12 mouse cellular contexts compared by ENCODE assay signal in genomic region chr11:116376945-116377661, GRCm38 (mm10). TPM values are rescaled to one million over a fixed set of nuclear protein-coding genes. Genes with fewer than 3 reads are reported as not detected.
DNase-seq lines count a peak whose midpoint lies in the region; ATAC-seq lines count a peak whose summit lies in the region.
"Had no signal": no experiment of that assay in that cellular context is flagged by ENCODE, and none has a peak within 500 bp of the region (broad histone marks: within the 10 kb centered on the region; RNA-seq: fewer than 3 reads in every experiment).

No protein-coding gene starts in this region.

- H3K9me3 ChIP-seq in kidney, embryonic 15.5 days (replicated peaks) = no peaks in the 10 kb centered on the region
- H3K9me3 ChIP-seq: heart, embryonic 15.5 days; limb, embryonic 12.5 days had no signal

- no peaks in the 10 kb centered on the region for H3K4me1 ChIP-seq in kidney, embryonic 15.5 days
- H3K4me1 ChIP-seq: heart, embryonic 15.5 days; limb, embryonic 12.5 days had no signal

- DNase-seq in kidney, adult 9 months = no peak
- DNase-seq in 416B (ENCODE audit: low read depth) (peak; percentile 84), adipocyte (ENCODE audit: low spot score) (no peak)
- DNase-seq in naive thymus-derived CD4-positive, alpha-beta T cell, adult 2 months (ENCODE audit: low read depth) = peak; percentile 87
- DNase-seq in frontal cortex, postnatal 10 days (ENCODE audit: low spot score in 2 of 2) = no peak
- no peak for DNase-seq in cerebellum, postnatal 14 days

- WGBS in kidney, embryonic 15.5 days = 65% methylated on average over 7 of the region's 7 CpGs

- H3K4me3 ChIP-seq in kidney, embryonic 15.5 days (replicated peaks) = no peak overlapping the region
- H3K4me3 ChIP-seq: heart, embryonic 15.5 days; layer of hippocampus, adult 2 months; limb, embryonic 12.5 days had no signal

- H3K27ac ChIP-seq in kidney, embryonic 15.5 days = 0 out of 2 replicates have a peak overlapping the region, but pooled peaks have one; percentile 51
- H3K27ac ChIP-seq: heart, embryonic 15.5 days; hindbrain, postnatal 0 days; layer of hippocampus, adult 2 months; limb, embryonic 12.5 days had no signal

- H3K9ac ChIP-seq in kidney, embryonic 15.5 days = no peak overlapping the region
- H3K9ac ChIP-seq: heart, embryonic 15.5 days; limb, embryonic 12.5 days had no signal

- H3K4me2 ChIP-seq in kidney, embryonic 15.5 days = no peak overlapping the region
- H3K4me2 ChIP-seq: heart, embryonic 15.5 days; limb, embryonic 12.5 days had no signal

- no peaks in the 10 kb centered on the region for H3K27me3 ChIP-seq in kidney, embryonic 15.5 days
- H3K27me3 ChIP-seq: heart, embryonic 15.5 days; limb, embryonic 12.5 days had no signal

- ATAC-seq in kidney, embryonic 15.5 days (replicated peaks; ENCODE audit: low FRiP score) = no peak
- ATAC-seq in activated CD4-positive, CD25-positive, alpha-beta regulatory T cell, adult 4 months = peak; percentile 88
- ATAC-seq: hindbrain, postnatal 0 days had no signal

- H3K36me3 ChIP-seq in kidney, embryonic 15.5 days = peaks cover 7% of the 10 kb centered on the region
- H3K36me3 ChIP-seq: heart, embryonic 15.5 days had no signal

RNA-seq across cellular contexts. Expression of gene Rnf157, which starts 35.7 kb away (rescaled TPM):
- polyA plus RNA-seq in kidney, embryonic 15.5 days (2015; fragmentation: Nextera tagmentation; extraction: Ambion mirVana) = 12.4 and 12.5 TPM in 2 replicates
- 1 to 10 TPM; 6.6 to 6.9 TPM for polyA plus RNA-seq in activated CD4-positive, CD25-positive, alpha-beta regulatory T cell, adult 4 months (2017; shearing (Covaris generic))

RNA-seq across cellular contexts. Expression of gene Foxj1, which starts 41.9 kb away (rescaled TPM):
- 2.9 TPM in 2 replicates for polyA plus RNA-seq in kidney, embryonic 15.5 days (2015; fragmentation: Nextera tagmentation; extraction: Ambion mirVana)
- not detected for polyA plus RNA-seq in activated CD4-positive, CD25-positive, alpha-beta regulatory T cell, adult 4 months (2017; shearing (Covaris generic))

RNA-seq across cellular contexts. Expression of gene Ubald2, which starts 56.8 kb away (rescaled TPM):
- 45.7 and 58.1 TPM in 2 replicates for polyA plus RNA-seq in kidney, embryonic 15.5 days (2015; fragmentation: Nextera tagmentation; extraction: Ambion mirVana)
- polyA plus RNA-seq in activated CD4-positive, CD25-positive, alpha-beta regulatory T cell, adult 4 months (2017; shearing (Covaris generic)) = 10 to 100 TPM; 13.7 to 15.0 TPM

Comparison
In these comparisons a context has a peak if more than half of its experiments do, and no peak if none do; other contexts are left out.
1. DNase-seq: peak in 416B (single experiment) and naive thymus-derived CD4-positive, alpha-beta T cell, adult 2 months (single experiment); none in kidney, adult 9 months (single experiment), frontal cortex, postnatal 10 days (0 of 2), adipocyte (single experiment) and cerebellum, postnatal 14 days (0 of 2).